Mouse (Mus musculus) lung, embryonic 16.5 days (tissue): ENCODE data around the gene Ints7. TPM values are rescaled to one million over a fixed set of nuclear protein-coding genes. Genes with fewer than 3 reads are reported as not detected.

Experiments
- ATAC-seq: fragments of 200-750 bp; cut with Nextera tagmentation; 2 replicates; pipeline ENCODE4 v1.8.0; 2017; ENCODE audit warnings: low read depth, mild to moderate bottlenecking, moderate library complexity
- H3K27ac ChIP-seq: fragments of 300-500 bp; sonication (generic); 2 replicates; pipeline ENCODE4 v1.5.1; 2014; ENCODE audit warnings: mild to moderate bottlenecking, control low read depth, low read length
- H3K27me3 ChIP-seq: fragments of 300-500 bp; sonication (generic); 2 replicates; pipeline ENCODE4 v1.6.1; 2014; ENCODE audit warnings: low read depth, low read length, mixed read lengths; ENCODE audit not compliant: control insufficient read depth, insufficient read depth
- H3K36me3 ChIP-seq: fragments of 300-500 bp; sonication (generic); 2 replicates; pipeline ENCODE4 v1.6.1; 2014; ENCODE audit warnings: low read length; ENCODE audit not compliant: control insufficient read depth, insufficient read depth
- H3K4me1 ChIP-seq: fragments of 300-500 bp; sonication (generic); replicated peaks from 2 replicates; pipeline ENCODE4 v1.6.1; 2014; ENCODE audit warnings: low read length, mixed read lengths; ENCODE audit not compliant: control insufficient read depth, insufficient read depth
- H3K4me2 ChIP-seq: fragments of 300-500 bp; sonication (generic); 2 replicates; pipeline ENCODE4 v1.6.1; 2014; ENCODE audit warnings: low read depth, low read length, control low read depth
- H3K4me3 ChIP-seq: fragments of 300-500 bp; sonication (generic); 2 replicates; pipeline ENCODE4 v1.5.1; 2014; ENCODE audit warnings: mild to moderate bottlenecking, low read length, control low read depth
- H3K9ac ChIP-seq: fragments of 300-500 bp; sonication (generic); 2 replicates; pipeline ENCODE4 v1.6.1; 2014; ENCODE audit warnings: low read length, control low read depth
- H3K9me3 ChIP-seq: fragments of 300-500 bp; sonication (generic); 2 replicates; pipeline ENCODE4 v1.6.1; 2016; ENCODE audit warnings: low read length; ENCODE audit not compliant: control insufficient read depth
- WGBS: fragments of 180-500 bp; shearing (Covaris S2); extraction: QIAGEN DNeasy Blood & Tissue Kit; methylation state at CpG from one replicate; pipeline ENCODE4 v1.1.7; 2014; 5-methylcytosine and 5-hydroxymethylcytosine counted together
- polyA plus RNA-seq: library from polyadenylated mRNA; unstranded; fragments of >200 nt; fragmentation: Nextera tagmentation; extraction: Ambion mirVana; gene quantifications from 2 replicates; pipeline ENCODE4 v1.2.1, GENCODE M21; 2015

Gene Ints7
- polyA plus RNA-seq, 1 experiment from 2014 or later: 54.7 TPM

GRCm38 (mm10) chr1:191574871-191575457 is 472 bp upstream of the Ints7 start:
- H3K4me1 ChIP-seq: peaks cover 22% of the 10 kb centered on the region
- under 1% methylated on average over 52 of the region's 52 CpGs for WGBS
- peak overlapping the region; percentile 59 for H3K4me3 ChIP-seq
- no peaks in the 10 kb centered on the region for H3K9me3 ChIP-seq
- no peaks in the 10 kb centered on the region for H3K27me3 ChIP-seq
- peak overlapping the region; percentile 74 for H3K4me2 ChIP-seq
- H3K36me3 ChIP-seq: 0 out of 2 replicates have a peak, but pooled peaks cover 1% of the 10 kb centered on the region
- peak; percentile 58 for ATAC-seq
- H3K9ac ChIP-seq: peak overlapping the region; percentile 68
- H3K27ac ChIP-seq: peak overlapping the region; percentile 89

- H3K4me3 ChIP-seq: no peak overlapping the region
- H3K4me2 ChIP-seq: no peak overlapping the region
- H3K9me3 ChIP-seq: no peaks in the 10 kb centered on the region
- no peak overlapping the region for H3K9ac ChIP-seq
- H3K4me1 ChIP-seq: peaks cover 19% of the 10 kb centered on the region
- ATAC-seq: no peak
- 89% methylated on average over 3 of the region's 3 CpGs for WGBS
- H3K27ac ChIP-seq: no peak overlapping the region
- no peaks in the 10 kb centered on the region for H3K27me3 ChIP-seq
- peaks cover 14% of the 10 kb centered on the region for H3K36me3 ChIP-seq
Observed at GRCm38 (mm10) chr1:191579524-191579923, 4.1 kb downstream of the Ints7 start.

- H3K9me3 ChIP-seq: no peaks in the 10 kb centered on the region
- H3K36me3 ChIP-seq: peaks cover 19% of the 10 kb centered on the region
- H3K4me2 ChIP-seq: no peak overlapping the region
- H3K4me1 ChIP-seq: peaks cover 15% of the 10 kb centered on the region
- no peak for ATAC-seq
- WGBS: 85% methylated on average over 4 of the region's 4 CpGs
- no peak overlapping the region for H3K9ac ChIP-seq
- H3K27me3 ChIP-seq: no peaks in the 10 kb centered on the region
- H3K27ac ChIP-seq: no peak overlapping the region
- no peak overlapping the region for H3K4me3 ChIP-seq
Observed at GRCm38 (mm10) chr1:191581641-191582040, 6.2 kb downstream of the Ints7 start.

GRCm38 (mm10) chr1:191583836-191584235 is 8.4 kb downstream of the Ints7 start:
- Histone ChIP-seq H3K4me1 (no peaks in the 10 kb centered on the region), H3K4me3 (no peak overlapping the region), H3K27me3 (no peaks in the 10 kb centered on the region), H3K36me3 (peaks cover 37% of the 10 kb centered on the region), H3K9ac (no peak overlapping the region), H3K4me2 (no peak overlapping the region), H3K27ac (no peak overlapping the region), H3K9me3 (no peaks in the 10 kb centered on the region)
- no peak for ATAC-seq
- 92% methylated on average over 4 of the region's 4 CpGs for WGBS

GRCm38 (mm10) chr1:191584483-191584882 is 9.0 kb downstream of the Ints7 start:
- H3K27me3 ChIP-seq: no peaks in the 10 kb centered on the region
- no peak overlapping the region for H3K27ac ChIP-seq
- peaks cover 40% of the 10 kb centered on the region for H3K36me3 ChIP-seq
- H3K9ac ChIP-seq: no peak overlapping the region
- H3K9me3 ChIP-seq: no peaks in the 10 kb centered on the region
- no peaks in the 10 kb centered on the region for H3K4me1 ChIP-seq
- no peak overlapping the region for H3K4me2 ChIP-seq
- 80% methylated on average over 4 of the region's 4 CpGs for WGBS
- no peak overlapping the region for H3K4me3 ChIP-seq
- no peak for ATAC-seq

GRCm38 (mm10) chr1:191585704-191586103 is 10.3 kb downstream of the Ints7 start:
- 81% methylated on average over 2 of the region's 2 CpGs for WGBS
- Histone ChIP-seq H3K4me2 (no peak overlapping the region), H3K9me3 (no peaks in the 10 kb centered on the region), H3K27me3 (no peaks in the 10 kb centered on the region), H3K9ac (no peak overlapping the region), H3K4me1 (no peaks in the 10 kb centered on the region), H3K27ac (no peak overlapping the region), H3K36me3 (peaks cover 36% of the 10 kb centered on the region), H3K4me3 (no peak overlapping the region)
- no peak for ATAC-seq

- no peak overlapping the region for H3K27ac ChIP-seq
- peaks cover 36% of the 10 kb centered on the region for H3K36me3 ChIP-seq
- WGBS: 86% methylated on average over 3 of the region's 3 CpGs
Observed at GRCm38 (mm10) chr1:191587062-191587461, 11.6 kb downstream of the Ints7 start.

GRCm38 (mm10) chr1:191588749-191589148 is 13.3 kb downstream of the Ints7 start:
- Histone ChIP-seq H3K27me3 (no peaks in the 10 kb centered on the region), H3K4me1 (peaks cover 3% of the 10 kb centered on the region; the same call in 1 of the 2 replicates), H3K9ac (no peak overlapping the region), H3K9me3 (no peaks in the 10 kb centered on the region), H3K4me3 (no peak overlapping the region), H3K36me3 (peaks cover 36% of the 10 kb centered on the region), H3K4me2 (no peak overlapping the region), H3K27ac (no peak overlapping the region)
- 91% methylated on average over 2 of the region's 2 CpGs for WGBS
- no peak for ATAC-seq

More at GRCm38 (mm10) chr1:191587062-191587461, 11.6 kb downstream of the Ints7 start:
- Histone ChIP-seq H3K4me1 (peaks cover 2% of the 10 kb centered on the region; the same call in 1 of the 2 replicates), H3K4me2 (no peak overlapping the region), H3K9me3 (no peaks in the 10 kb centered on the region), H3K4me3 (no peak overlapping the region), H3K9ac (no peak overlapping the region), H3K27me3 (no peaks in the 10 kb centered on the region)
- no peak for ATAC-seq

GRCm38 (mm10) chr1:191592016-191592720 is 16.7 kb downstream of the Ints7 start:
- Histone ChIP-seq H3K9me3 (no peaks in the 10 kb centered on the region), H3K36me3 (peaks cover 30% of the 10 kb centered on the region), H3K4me2 (no peak overlapping the region), H3K27ac (no peak overlapping the region), H3K4me1 (peaks cover 3% of the 10 kb centered on the region; the same call in 1 of the 2 replicates), H3K4me3 (no peak overlapping the region), H3K9ac (no peak overlapping the region), H3K27me3 (no peaks in the 10 kb centered on the region)
- WGBS: 75% methylated on average over 12 of the region's 12 CpGs
- ATAC-seq: peak; percentile 41; the same call in 1 of the 2 replicates
